Mouse (Mus musculus): ENCODE measurements around the gene Vstm4.

- no peak for TF ChIP-seq CTCF (IDR thresholded peaks at IDR 0.05; ENCODE audit: control insufficient read depth, insufficient read depth, insufficient read length)
- no peak for TF ChIP-seq MYOG (IDR thresholded peaks at IDR 0.05; ENCODE audit: control insufficient read depth, extremely low read depth, insufficient read length)
- TF ChIP-seq USF1 (IDR thresholded peaks at IDR 0.05; ENCODE audit: low read depth): no peak
- TF ChIP-seq MAX (IDR thresholded peaks at IDR 0.05): no peak
- TF ChIP-seq MYOD1 (IDR thresholded peaks at IDR 0.05; ENCODE audit: control insufficient read depth, insufficient read length, low read depth): no peak
- no peak for TF ChIP-seq CEBPB (IDR thresholded peaks at IDR 0.05; ENCODE audit: low read depth)
- TF ChIP-seq FOSL1 (IDR thresholded peaks at IDR 0.05; ENCODE audit: insufficient read depth, low read length, poor library complexity, severe bottlenecking): no peak
These were observed 108.2 kb downstream of the Vstm4 start for GRCm38 (mm10) chr14:32964742-32965141.
